Mouse (Mus musculus) forebrain, embryonic 14.5 days (tissue): ENCODE measurements around the gene Egln1. TPM values are rescaled to one million over a fixed set of nuclear protein-coding genes. Genes with fewer than 3 reads are reported as not detected.

ENCODE experiments used
- ATAC-seq: fragments of 200-750 bp; cut with Nextera tagmentation; 2 replicates; pipeline ENCODE4 v1.8.0; 2017; ENCODE audit warnings: mild to moderate bottlenecking, moderate library complexity
- DNase-seq: peaks from one replicate; pipeline ENCODE4 v3.0.0-alpha.2; 2015; ENCODE audit warnings: low spot score
- H3K27ac ChIP-seq: fragments of 300-500 bp; sonication (generic); 2 replicates; pipeline ENCODE4 v1.5.1; 2014; ENCODE audit warnings: low read depth, mild to moderate bottlenecking, control low read depth, low read length, moderate library complexity
- H3K27me3 ChIP-seq: fragments of 300-500 bp; sonication (generic); replicated peaks from 2 replicates; pipeline ENCODE4 v1.6.1; 2014; ENCODE audit warnings: low read length, control low read depth, mixed read lengths; ENCODE audit not compliant: control insufficient read depth, insufficient read depth
- H3K36me3 ChIP-seq: fragments of 300-500 bp; sonication (generic); 2 replicates; pipeline ENCODE4 v1.6.1; 2014; ENCODE audit warnings: low read length, control low read depth; ENCODE audit not compliant: control insufficient read depth, insufficient read depth
- H3K4me1 ChIP-seq: fragments of 300-500 bp; sonication (generic); 2 replicates; pipeline ENCODE4 v1.6.1; 2014; ENCODE audit warnings: antibody characterized with exemption, low read length, control low read depth; ENCODE audit not compliant: control insufficient read depth, insufficient read depth
- H3K4me2 ChIP-seq: fragments of 300-500 bp; sonication (generic); 2 replicates; pipeline ENCODE4 v1.6.1; 2014; ENCODE audit warnings: mild to moderate bottlenecking, control low read depth, low read length
- H3K4me3 ChIP-seq: fragments of 300-500 bp; sonication (generic); 2 replicates; pipeline ENCODE4 v1.5.1; 2014; ENCODE audit warnings: low read depth, low read length, control low read depth
- H3K9ac ChIP-seq: fragments of 300-500 bp; sonication (generic); 2 replicates; pipeline ENCODE4 v1.6.1; 2014; ENCODE audit warnings: mild to moderate bottlenecking, low read length, control low read depth, moderate library complexity
- H3K9me3 ChIP-seq: fragments of 300-500 bp; sonication (generic); replicated peaks from 2 replicates; pipeline ENCODE4 v1.6.1; 2016; ENCODE audit warnings: low read length, control low read depth, mixed read lengths; ENCODE audit not compliant: control insufficient read depth
- WGBS: fragments of 180-500 bp; shearing (Covaris S2); extraction: QIAGEN DNeasy Blood & Tissue Kit; methylation state at CpG from one replicate; pipeline ENCODE4 v1.1.7; 2014; 5-methylcytosine and 5-hydroxymethylcytosine counted together
- polyA plus RNA-seq: library from polyadenylated mRNA; unstranded; fragments of >200 nt; fragmentation: Nextera tagmentation; extraction: Ambion mirVana; gene quantifications from 2 replicates; pipeline ENCODE4 v1.2.1, GENCODE M21; 2014

Gene Egln1
- polyA plus RNA-seq, 1 experiment from 2014 or later = 24.4 TPM

GRCm38 (mm10) chr8:124921369-124922279 lies 27.5 kb downstream of the Egln1 start:
- H3K27me3 ChIP-seq = no peaks in the 10 kb centered on the region
- DNase-seq = no peak
- H3K27ac ChIP-seq = no peak overlapping the region
- no peak overlapping the region for H3K4me3 ChIP-seq
- H3K36me3 ChIP-seq = no peaks in the 10 kb centered on the region
- ATAC-seq = no peak
- H3K9me3 ChIP-seq = no peaks in the 10 kb centered on the region
- no peak overlapping the region for H3K9ac ChIP-seq
- no peak overlapping the region for H3K4me2 ChIP-seq
- no peaks in the 10 kb centered on the region for H3K4me1 ChIP-seq
- WGBS = 88% methylated on average over 18 of the region's 18 CpGs

GRCm38 (mm10) chr8:124917741-124918484 lies 31.2 kb downstream of the Egln1 start:
- no peak overlapping the region for H3K4me2 ChIP-seq
- H3K27me3 ChIP-seq = no peaks in the 10 kb centered on the region
- H3K9me3 ChIP-seq = no peaks in the 10 kb centered on the region
- H3K4me1 ChIP-seq = no peaks in the 10 kb centered on the region
- DNase-seq (no peak), ATAC-seq (no peak)
- H3K9ac ChIP-seq = no peak overlapping the region
- H3K36me3 ChIP-seq = peaks cover 25% of the 10 kb centered on the region
- H3K4me3 ChIP-seq = no peak overlapping the region
- WGBS = 76% methylated on average over 18 of the region's 18 CpGs
- no peak overlapping the region for H3K27ac ChIP-seq

- DNase-seq (no peak), ATAC-seq (no peak)
- WGBS = 97% methylated on average over 5 of the region's 5 CpGs
- no peak overlapping the region for H3K27ac ChIP-seq
- no peak overlapping the region for H3K4me2 ChIP-seq
- H3K9ac ChIP-seq = no peak overlapping the region
- no peaks in the 10 kb centered on the region for H3K9me3 ChIP-seq
- H3K4me3 ChIP-seq = no peak overlapping the region
- no peaks in the 10 kb centered on the region for H3K27me3 ChIP-seq
- H3K36me3 ChIP-seq = peaks cover 59% of the 10 kb centered on the region
- H3K4me1 ChIP-seq = no peaks in the 10 kb centered on the region
Measured at GRCm38 (mm10) chr8:124914061-124914460, 35.1 kb downstream of the Egln1 start.

- Histone ChIP-seq H3K27ac (no peak overlapping the region), H3K4me1 (no peaks in the 10 kb centered on the region), H3K4me3 (no peak overlapping the region), H3K9me3 (no peaks in the 10 kb centered on the region), H3K27me3 (no peaks in the 10 kb centered on the region), H3K4me2 (no peak overlapping the region), H3K36me3 (peaks cover 78% of the 10 kb centered on the region), H3K9ac (no peak overlapping the region)
- WGBS = 83% methylated on average over 17 of the region's 17 CpGs
- DNase-seq (no peak), ATAC-seq (no peak)
Measured at GRCm38 (mm10) chr8:124911938-124912872, 36.9 kb downstream of the Egln1 start.

- no peak overlapping the region for H3K27ac ChIP-seq
- no peaks in the 10 kb centered on the region for H3K4me1 ChIP-seq
- H3K4me3 ChIP-seq = no peak overlapping the region
- WGBS = 89% methylated on average over 10 of the region's 10 CpGs
- no peak for DNase-seq
- H3K27me3 ChIP-seq = no peaks in the 10 kb centered on the region
- no peaks in the 10 kb centered on the region for H3K9me3 ChIP-seq
- H3K4me2 ChIP-seq = no peak overlapping the region
- H3K36me3 ChIP-seq = peaks cover 93% of the 10 kb centered on the region
- no peak overlapping the region for H3K9ac ChIP-seq
- ATAC-seq = no peak
Measured at GRCm38 (mm10) chr8:124910349-124910748, 38.8 kb downstream of the Egln1 start.

- H3K27ac ChIP-seq = no peak overlapping the region
- H3K9ac ChIP-seq = no peak overlapping the region
- H3K4me1 ChIP-seq = no peaks in the 10 kb centered on the region
- 95% methylated on average over 16 of the region's 16 CpGs for WGBS
- no peak overlapping the region for H3K4me3 ChIP-seq
- ATAC-seq (no peak), DNase-seq (no peak)
- H3K9me3 ChIP-seq = no peaks in the 10 kb centered on the region
- H3K4me2 ChIP-seq = no peak overlapping the region
- no peaks in the 10 kb centered on the region for H3K27me3 ChIP-seq
- H3K36me3 ChIP-seq = peaks cover 92% of the 10 kb centered on the region
Measured at GRCm38 (mm10) chr8:124909936-124910335, 39.2 kb downstream of the Egln1 start.

GRCm38 (mm10) chr8:124905482-124905881 lies 43.6 kb downstream of the Egln1 start:
- Histone ChIP-seq H3K27ac (no peak overlapping the region), H3K4me1 (no peaks in the 10 kb centered on the region), H3K27me3 (no peaks in the 10 kb centered on the region), H3K4me2 (no peak overlapping the region), H3K4me3 (no peak overlapping the region), H3K9ac (no peak overlapping the region), H3K9me3 (no peaks in the 10 kb centered on the region), H3K36me3 (peaks cover 91% of the 10 kb centered on the region)
- WGBS = 89% methylated on average over 2 of the region's 2 CpGs
- no peak for ATAC-seq
- DNase-seq = no peak

GRCm38 (mm10) chr8:124903198-124903597 lies 45.9 kb downstream of the Egln1 start:
- H3K4me1 ChIP-seq = peaks cover 7% of the 10 kb centered on the region; the same call in 1 of the 2 replicates
- no peak overlapping the region for H3K4me2 ChIP-seq
- H3K9me3 ChIP-seq = no peaks in the 10 kb centered on the region
- H3K4me3 ChIP-seq = no peak overlapping the region
- H3K27me3 ChIP-seq = no peaks in the 10 kb centered on the region
- ATAC-seq = no peak
- no peak for DNase-seq
- H3K9ac ChIP-seq = no peak overlapping the region
- peaks cover 82% of the 10 kb centered on the region for H3K36me3 ChIP-seq
- 93% methylated on average over 15 of the region's 15 CpGs for WGBS
- H3K27ac ChIP-seq = no peak overlapping the region
